9 mouse cellular contexts compared by ENCODE assay signal in genomic region chr7:67849509-67849862, GRCm38 (mm10).
DNase-seq lines count a peak whose midpoint lies in the region; ATAC-seq and TF ChIP-seq lines count a peak whose summit lies in the region.
"Had no signal": no experiment of that assay in that cellular context is flagged by ENCODE, and none has a peak within 500 bp of the region (broad histone marks: within the 10 kb centered on the region; RNA-seq: fewer than 3 reads in every experiment).

No protein-coding gene starts in this region.

- H3K4me2 ChIP-seq in lung, embryonic 14.5 days = peak overlapping the region; percentile 78
- H3K4me2 ChIP-seq in liver, postnatal 0 days (ENCODE audit: low read depth, low read length) = peak overlapping the region; percentile 54
- peak overlapping the region; percentile 72 for H3K4me2 ChIP-seq in stomach, embryonic 16.5 days (ENCODE audit: low read depth, low read length)

- H3K27me3 ChIP-seq in lung, embryonic 14.5 days (ENCODE audit: insufficient read depth, low read length) = no peaks in the 10 kb centered on the region
- peaks cover 33% of the 10 kb centered on the region for H3K27me3 ChIP-seq in hindbrain, embryonic 10.5 days (ENCODE audit: insufficient read depth, poor library complexity, severe bottlenecking)
- peaks cover 29% of the 10 kb centered on the region; the same call in 1 of the 2 replicates for H3K27me3 ChIP-seq in liver, postnatal 0 days (ENCODE audit: insufficient read depth, low read length)
- H3K27me3 ChIP-seq in stomach, embryonic 16.5 days (ENCODE audit: control insufficient read depth, insufficient read depth, low read length) = no peaks in the 10 kb centered on the region

- H3K27ac ChIP-seq in lung, embryonic 14.5 days (ENCODE audit: low read depth) = peak overlapping the region; percentile 54
- peak overlapping the region; percentile 89 for H3K27ac ChIP-seq in hindbrain, embryonic 10.5 days
- H3K27ac ChIP-seq in liver, postnatal 0 days (ENCODE audit: low read depth) = no peak overlapping the region
- peak overlapping the region; percentile 54 for H3K27ac ChIP-seq in stomach, embryonic 16.5 days (ENCODE audit: low read length)

- peak; percentile 58 for DNase-seq in lung, embryonic 14.5 days
- no peak for DNase-seq in lung, adult 18-20 months
- no peak for DNase-seq in hindbrain, embryonic 10.5 days (ENCODE audit: low spot score)
- no peak for DNase-seq in liver, postnatal 0 days
- DNase-seq in spleen, postnatal 10 days (ENCODE audit: low spot score in 2 of 2) = no peak
- DNase-seq in embryo, embryonic 10 days (ENCODE audit: low spot score) = no peak
- no peak for DNase-seq in layer of hippocampus, adult 18-20 months (ENCODE audit: low spot score in 2 of 2)
- DNase-seq: thymus, adult 18-20 months had no signal

- no peak for TF ChIP-seq CTCF in lung, embryonic 14.5 days (IDR thresholded peaks at IDR 0.05; ENCODE audit: low read depth)
- no peak for TF ChIP-seq CTCF in liver, postnatal 0 days (IDR thresholded peaks at IDR 0.05; ENCODE audit: low read depth)

- H3K36me3 ChIP-seq in lung, embryonic 14.5 days (ENCODE audit: insufficient read depth) = no peaks in the 10 kb centered on the region
- no peaks in the 10 kb centered on the region for H3K36me3 ChIP-seq in hindbrain, embryonic 10.5 days
- H3K36me3 ChIP-seq in liver, postnatal 0 days (replicated peaks; ENCODE audit: insufficient read depth, low read length) = no peaks in the 10 kb centered on the region
- H3K36me3 ChIP-seq in stomach, embryonic 16.5 days (ENCODE audit: control insufficient read depth, insufficient read depth, low read length) = no peaks in the 10 kb centered on the region

- peak; percentile 55; the same call in 1 of the 2 replicates for ATAC-seq in lung, embryonic 14.5 days (ENCODE audit: insufficient read depth)
- ATAC-seq in liver, postnatal 0 days = no peak
- peak; percentile 63; the same call in 1 of the 2 replicates for ATAC-seq in stomach, embryonic 16.5 days (ENCODE audit: insufficient read depth, low FRiP score)

- no peaks in the 10 kb centered on the region for H3K4me1 ChIP-seq in lung, embryonic 14.5 days (ENCODE audit: insufficient read depth)
- peaks cover 31% of the 10 kb centered on the region for H3K4me1 ChIP-seq in hindbrain, embryonic 10.5 days (replicated peaks)
- no peaks in the 10 kb centered on the region for H3K4me1 ChIP-seq in liver, postnatal 0 days (ENCODE audit: insufficient read depth)
- H3K4me1 ChIP-seq in stomach, embryonic 16.5 days (ENCODE audit: control insufficient read depth, insufficient read depth, low read length) = no peaks in the 10 kb centered on the region

- WGBS in lung, embryonic 14.5 days = 4% methylated on average over 7 of the region's 7 CpGs
- WGBS in hindbrain, embryonic 10.5 days = 10% methylated on average over 7 of the region's 7 CpGs
- 22% methylated on average over 7 of the region's 7 CpGs for WGBS in liver, postnatal 0 days (ENCODE audit: insufficient replicate concordance)
- WGBS in stomach, embryonic 16.5 days = 10% methylated on average over 7 of the region's 7 CpGs

- peak overlapping the region; percentile 56 for H3K9ac ChIP-seq in lung, embryonic 14.5 days
- H3K9ac ChIP-seq in liver, postnatal 0 days (replicated peaks) = no peak overlapping the region
- peak overlapping the region; percentile 67 for H3K9ac ChIP-seq in stomach, embryonic 16.5 days (ENCODE audit: low read length)

- no peaks in the 10 kb centered on the region for H3K9me3 ChIP-seq in lung, embryonic 14.5 days (ENCODE audit: low read depth, low read length)
- no peaks in the 10 kb centered on the region for H3K9me3 ChIP-seq in hindbrain, embryonic 10.5 days
- H3K9me3 ChIP-seq in liver, postnatal 0 days (ENCODE audit: low read length) = no peaks in the 10 kb centered on the region
- H3K9me3 ChIP-seq in stomach, embryonic 16.5 days (replicated peaks; ENCODE audit: control insufficient read depth, low read length) = 0 out of 2 replicates have a peak, but pooled peaks cover 4% of the 10 kb centered on the region

- peak overlapping the region; percentile 46 for H3K4me3 ChIP-seq in lung, embryonic 14.5 days (ENCODE audit: low read depth, low read length)
- H3K4me3 ChIP-seq in hindbrain, embryonic 10.5 days = peak overlapping the region; percentile 65
- H3K4me3 ChIP-seq in liver, postnatal 0 days (ENCODE audit: low read depth, low read length) = peak overlapping the region; percentile 15; the same call in 1 of the 2 replicates
- H3K4me3 ChIP-seq in stomach, embryonic 16.5 days (replicated peaks; ENCODE audit: low read length) = peak overlapping the region; percentile 48

- TF ChIP-seq EP300 in liver, postnatal 0 days (IDR thresholded peaks at IDR 0.05; ENCODE audit: low read depth) = no peak

Comparison
In these comparisons a context has a peak if more than half of its experiments do, and no peak if none do; other contexts are left out.
1. H3K4me3 ChIP-seq: peak in every context shown above with its lines; median percentile 65 in hindbrain, embryonic 10.5 days; 48 in stomach, embryonic 16.5 days; 46 in lung, embryonic 14.5 days; 15 in liver, postnatal 0 days.